Mouse (Mus musculus) liver (tissue): ENCODE measurements at regions not wholly inside any gene's neighbourhood (a gene's known extent, or its start where the extent isn't known, plus 50 kb on each side); places are given as distances from the start of the nearest gene placed in this dataset.
"Not testable (repeated sequence)": the region's sequence is repeated elsewhere in the genome, so short reads cannot be mapped to it uniquely, and the experiment has no call there.

Experiments used
- DNase-seq: peaks from one replicate; pipeline ENCODE4 v3.0.0-alpha.2; 2020; ENCODE audit warnings: mixed read lengths

- no peak for DNase-seq
Observed at GRCm38 (mm10) chr6:109125447-109125846, 297.0 kb downstream of the Edem1 start.

GRCm38 (mm10) chr6:109127203-109127602 lies 298.8 kb downstream of the Edem1 start:
- DNase-seq = no peak

GRCm38 (mm10) chr6:109146111-109146510 lies 317.7 kb downstream of the Edem1 start:
- DNase-seq = no peak

- DNase-seq = no peak
Observed at GRCm38 (mm10) chr6:109149043-109149442, 320.6 kb downstream of the Edem1 start.

GRCm38 (mm10) chr6:109150023-109150911 lies 321.8 kb downstream of the Edem1 start:
- peak; percentile 67 for DNase-seq

DNA sequence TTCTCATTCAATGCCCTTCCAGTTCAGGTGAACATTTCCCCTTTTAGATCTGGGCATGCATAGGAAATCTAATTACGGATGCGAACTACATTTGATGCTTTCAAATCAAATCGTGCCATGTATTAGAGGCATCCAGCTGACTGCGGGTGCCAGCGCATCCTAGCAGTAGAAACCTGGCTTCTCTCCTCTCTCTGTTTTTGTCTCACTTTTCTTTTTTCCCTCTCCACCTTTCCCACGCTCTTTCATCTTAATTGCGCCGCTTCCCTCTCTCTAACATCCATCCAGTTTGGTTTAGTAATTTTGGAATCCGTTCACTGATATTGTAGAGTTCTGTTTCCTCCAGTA lies 322.4 kb downstream of the Edem1 start:
- DNase-seq = no peak

DNA sequence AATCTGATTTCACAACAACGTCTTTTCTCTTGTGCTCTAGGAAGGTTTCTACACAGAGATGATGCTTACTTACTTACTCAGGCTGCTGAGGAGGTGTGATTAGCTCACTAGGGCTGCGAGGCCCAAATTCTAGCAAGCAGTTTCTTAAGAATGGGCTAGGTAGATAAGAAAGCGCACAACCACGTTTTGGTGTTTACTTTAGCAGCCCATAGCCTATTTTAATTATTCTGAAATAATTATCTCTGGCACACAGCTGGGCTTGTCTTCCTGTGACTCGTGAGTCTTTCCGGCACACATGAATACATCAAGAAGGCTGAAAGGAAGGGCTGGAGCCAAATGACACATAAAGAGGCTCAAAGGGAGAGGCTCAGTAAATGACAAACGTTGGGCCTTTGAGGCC lies 325.2 kb downstream of the Edem1 start:
- no peak for DNase-seq

DNA sequence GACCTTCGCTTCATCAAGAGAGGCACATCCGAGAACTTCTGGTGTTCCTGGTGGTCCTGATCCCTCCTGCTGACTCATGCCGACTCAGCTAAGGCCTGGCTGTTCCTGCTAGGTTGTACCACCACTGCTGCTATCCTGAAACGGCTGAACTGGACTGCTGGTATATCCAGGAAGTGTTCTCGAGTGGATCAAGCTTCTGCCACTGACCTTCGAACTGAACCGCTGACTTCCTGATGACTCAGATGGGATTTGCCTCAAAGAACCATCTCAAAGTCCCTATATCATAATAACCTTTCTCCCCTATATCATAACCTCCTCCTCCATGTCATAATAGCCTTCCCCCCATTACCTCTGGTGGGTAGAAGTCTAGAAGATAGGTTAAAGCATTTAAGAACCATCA lies 331.1 kb downstream of the Edem1 start:
- DNase-seq = no peak

- DNase-seq = no peak
Observed at GRCm38 (mm10) chr6:109167439-109167838, 339.0 kb downstream of the Edem1 start.

- DNase-seq = no peak
Observed at GRCm38 (mm10) chr6:109172104-109172850, 343.8 kb downstream of the Edem1 start.

DNA sequence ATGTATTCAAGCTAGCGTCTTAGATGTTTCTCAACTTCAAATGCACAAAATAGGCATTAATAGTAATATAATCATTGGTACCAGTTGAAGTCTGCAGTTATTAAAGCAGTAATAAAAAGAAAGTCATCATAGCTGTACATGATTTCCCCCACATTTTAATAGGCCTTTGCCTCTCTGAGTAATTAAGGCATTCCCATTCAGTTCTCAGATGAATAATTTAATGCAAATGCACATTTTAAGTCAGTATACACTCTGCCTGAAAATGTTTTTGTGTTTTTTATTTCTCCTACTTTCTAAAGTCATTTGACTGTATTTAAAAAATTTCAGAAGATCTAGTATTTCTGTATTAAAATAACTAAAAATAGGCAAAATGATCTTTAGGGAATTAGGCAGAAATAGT lies 344.6 kb downstream of the Edem1 start:
- DNase-seq = no peak

GRCm38 (mm10) chr6:109176876-109177275 lies 348.4 kb downstream of the Edem1 start:
- DNase-seq = no peak

GRCm38 (mm10) chr6:109182878-109183277 lies 354.4 kb downstream of the Edem1 start:
- no peak for DNase-seq

DNA sequence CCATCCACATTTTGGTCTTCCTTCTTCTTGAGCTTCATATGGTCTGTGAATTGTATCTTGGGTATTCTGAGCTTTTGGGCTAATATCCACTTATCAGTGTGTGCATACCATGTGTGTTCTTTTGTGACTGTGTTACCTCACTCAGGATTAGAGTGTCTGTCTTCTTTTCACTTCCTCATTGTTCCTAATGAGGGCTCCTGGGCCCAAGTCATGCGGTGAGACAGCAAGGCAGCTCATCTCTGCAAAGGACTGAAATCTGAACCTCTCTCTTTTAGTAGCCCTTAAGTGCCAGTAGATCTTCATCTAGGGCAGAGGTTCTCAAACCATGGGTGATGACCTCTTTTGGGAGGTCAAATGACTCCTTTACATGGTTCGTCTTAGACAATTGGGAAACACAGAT lies 364.6 kb downstream of the Edem1 start:
- DNase-seq = not testable (repeated sequence)

DNA sequence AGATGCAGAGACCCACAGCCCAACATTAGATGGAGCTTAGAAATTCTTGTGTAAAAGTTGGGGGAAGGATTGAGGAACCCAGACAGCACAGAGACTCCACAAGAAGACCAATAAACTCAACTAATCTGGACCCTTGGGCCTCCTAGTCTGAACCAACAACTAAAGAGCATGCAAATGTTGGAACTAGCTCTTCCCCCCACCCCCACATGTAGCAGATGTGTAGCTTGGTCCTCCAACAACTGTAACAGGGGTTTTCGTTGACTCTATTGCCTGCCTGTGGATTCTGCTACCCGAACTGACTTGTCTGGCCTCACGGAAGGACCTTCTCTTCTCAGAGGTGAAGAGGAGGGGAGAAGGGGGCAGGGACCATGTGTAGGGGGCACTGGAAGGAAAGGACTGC lies 365.2 kb downstream of the Edem1 start:
- no peak for DNase-seq

DNA sequence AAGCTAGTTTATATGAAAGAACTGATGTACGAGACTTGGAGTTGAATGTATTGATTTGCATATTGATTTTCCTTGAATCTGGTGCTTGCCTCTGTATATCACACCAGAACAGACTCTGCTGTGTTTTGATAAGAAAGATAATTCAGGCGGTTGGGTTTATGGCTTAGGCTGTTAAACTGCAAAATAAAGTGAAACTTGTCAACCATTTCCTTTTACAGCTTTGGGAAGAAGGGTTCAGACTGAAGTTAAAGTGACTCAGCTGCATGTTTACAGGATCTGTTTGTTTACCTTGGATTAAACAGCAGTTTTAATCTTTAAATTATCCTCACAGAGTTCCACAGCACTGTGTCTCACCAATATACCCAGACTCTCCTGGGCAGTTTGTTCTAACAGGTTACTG lies 381.3 kb downstream of the Edem1 start:
- DNase-seq = no peak

DNA sequence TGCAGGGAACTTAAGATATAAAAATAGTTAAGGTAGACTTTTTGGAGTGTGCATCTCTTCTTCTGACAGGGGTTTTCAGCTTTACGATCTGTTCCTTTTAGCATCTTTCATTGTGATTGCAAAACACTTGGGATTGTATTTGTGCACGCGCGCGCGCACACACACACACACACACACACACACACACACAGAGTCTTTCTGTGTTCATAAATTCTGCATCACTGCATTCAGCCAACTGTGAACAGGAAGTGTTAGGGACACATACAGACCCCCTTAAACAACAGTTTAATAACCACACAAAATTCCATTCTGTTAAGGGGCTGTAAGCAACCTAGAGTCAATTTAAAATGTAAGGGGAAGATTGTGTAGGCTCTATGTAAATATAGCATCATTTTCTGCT lies 401.9 kb downstream of the Edem1 start:
- no peak for DNase-seq

DNA sequence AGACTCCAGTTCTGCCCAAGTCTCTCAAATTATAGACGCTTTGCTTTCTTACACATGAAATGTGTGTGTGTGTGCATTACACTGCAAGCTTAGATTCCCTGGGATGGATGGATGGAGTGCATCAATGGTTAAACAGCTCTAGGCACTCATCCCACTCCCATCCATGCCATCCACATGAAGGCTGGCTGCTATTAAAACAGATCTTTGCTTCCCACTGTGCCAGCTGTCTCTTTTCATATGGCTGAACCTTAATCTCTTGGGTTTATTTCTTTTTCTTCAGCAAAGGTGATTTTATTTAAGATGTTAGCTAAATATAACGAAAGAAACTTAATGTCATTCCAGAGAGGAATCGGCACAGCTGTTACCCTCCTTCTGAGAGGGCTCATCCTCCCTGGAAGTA lies 405.0 kb downstream of the Edem1 start:
- DNase-seq = no peak

DNA sequence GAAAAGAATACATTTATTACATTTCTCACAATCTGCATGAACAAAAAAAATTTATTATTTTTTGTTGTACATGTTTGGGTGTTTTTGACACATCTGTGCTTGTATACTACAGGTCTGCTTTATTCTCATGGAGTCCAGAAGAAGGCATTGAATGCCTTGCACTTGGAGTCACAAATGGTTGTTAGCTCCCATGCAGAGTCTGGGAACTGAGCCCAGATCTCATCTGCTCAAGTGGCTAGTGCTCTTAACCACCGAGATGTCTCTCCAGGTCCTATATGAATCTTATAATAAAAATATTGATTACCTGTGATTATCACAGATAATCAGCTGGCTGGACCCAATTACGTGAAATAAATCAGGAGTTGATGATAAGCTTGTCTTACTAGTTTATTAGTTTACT lies 417.2 kb downstream of the Edem1 start:
- DNase-seq = no peak

DNA sequence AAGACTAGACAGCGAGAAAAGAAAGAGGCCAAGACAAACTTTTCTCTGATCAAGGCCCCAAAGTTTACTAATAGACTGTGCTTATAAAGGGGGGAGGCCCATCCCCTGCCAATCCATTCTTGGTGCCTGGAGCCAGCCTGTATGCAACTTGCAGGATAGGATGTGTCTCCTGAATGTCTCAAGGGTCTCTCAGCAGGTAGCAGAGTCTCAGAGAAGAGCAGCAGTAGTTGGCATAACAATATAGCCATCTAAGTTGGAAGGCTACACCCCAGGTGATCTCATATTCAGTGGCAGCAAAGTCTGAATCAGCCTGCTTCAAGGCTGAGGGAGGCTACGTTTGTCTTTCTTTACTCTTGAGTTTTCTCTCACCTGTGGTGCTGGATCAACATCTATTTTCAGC lies 418.1 kb downstream of the Edem1 start:
- not testable (repeated sequence) for DNase-seq
